Mouse (Mus musculus): ENCODE data around the gene Cutc. TPM values are rescaled to one million over a fixed set of nuclear protein-coding genes. Genes with fewer than 3 reads are reported as not detected.

Cutc gene
- polyA plus RNA-seq, 1 experiment: not detected

DNA sequence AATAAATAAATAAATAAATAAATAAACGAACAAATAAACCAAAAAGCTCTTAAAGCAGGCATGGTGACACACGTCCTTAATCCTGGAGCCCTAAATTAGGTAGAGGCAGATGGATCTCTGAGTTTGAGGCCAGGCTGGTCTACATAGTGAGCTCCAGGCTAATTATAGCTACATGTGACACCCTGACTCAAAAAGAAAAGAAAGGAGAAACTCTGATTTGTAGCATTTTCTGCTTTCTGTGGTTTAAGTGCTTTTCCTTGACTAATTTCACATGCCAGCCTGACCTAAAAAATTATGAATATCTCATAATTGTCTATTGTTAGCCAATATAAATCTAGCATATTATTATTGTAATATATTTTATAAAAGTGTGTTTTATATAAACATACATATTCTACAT, 9.6 kb downstream of the Cutc start:
- H3K4me1 ChIP-seq (ENCODE audit: control insufficient read depth, insufficient read depth, low read length): no peaks in the 10 kb centered on the region
- no peak overlapping the region for H3K27ac ChIP-seq (ENCODE audit: insufficient read depth, low read depth, low read length)
- H3K4me3 ChIP-seq (ENCODE audit: insufficient read depth, low read depth, low read length): no peak overlapping the region
- TF ChIP-seq CTCF (IDR thresholded peaks at IDR 0.05; ENCODE audit: insufficient read depth, low read depth, low read length) (no peak), POLR2A (IDR thresholded peaks at IDR 0.05; ENCODE audit: insufficient read depth, low read depth, low read length) (no peak)
- 81% methylated on average over 2 of the region's 2 CpGs for WGBS

GRCm38 (mm10) chr19:43766451-43766850, 13.7 kb downstream of the Cutc start:
- Histone ChIP-seq H3K4me1 (ENCODE audit: control insufficient read depth, insufficient read depth, low read length) (no peaks in the 10 kb centered on the region), H3K27ac (ENCODE audit: insufficient read depth, low read depth, low read length) (no peak overlapping the region), H3K4me3 (ENCODE audit: insufficient read depth, low read depth, low read length) (no peak overlapping the region)
- WGBS: 92% methylated on average over 5 of the region's 5 CpGs
- TF ChIP-seq POLR2A (IDR thresholded peaks at IDR 0.05; ENCODE audit: insufficient read depth, low read depth, low read length) (no peak), CTCF (IDR thresholded peaks at IDR 0.05; ENCODE audit: insufficient read depth, low read depth, low read length) (no peak)

DNA sequence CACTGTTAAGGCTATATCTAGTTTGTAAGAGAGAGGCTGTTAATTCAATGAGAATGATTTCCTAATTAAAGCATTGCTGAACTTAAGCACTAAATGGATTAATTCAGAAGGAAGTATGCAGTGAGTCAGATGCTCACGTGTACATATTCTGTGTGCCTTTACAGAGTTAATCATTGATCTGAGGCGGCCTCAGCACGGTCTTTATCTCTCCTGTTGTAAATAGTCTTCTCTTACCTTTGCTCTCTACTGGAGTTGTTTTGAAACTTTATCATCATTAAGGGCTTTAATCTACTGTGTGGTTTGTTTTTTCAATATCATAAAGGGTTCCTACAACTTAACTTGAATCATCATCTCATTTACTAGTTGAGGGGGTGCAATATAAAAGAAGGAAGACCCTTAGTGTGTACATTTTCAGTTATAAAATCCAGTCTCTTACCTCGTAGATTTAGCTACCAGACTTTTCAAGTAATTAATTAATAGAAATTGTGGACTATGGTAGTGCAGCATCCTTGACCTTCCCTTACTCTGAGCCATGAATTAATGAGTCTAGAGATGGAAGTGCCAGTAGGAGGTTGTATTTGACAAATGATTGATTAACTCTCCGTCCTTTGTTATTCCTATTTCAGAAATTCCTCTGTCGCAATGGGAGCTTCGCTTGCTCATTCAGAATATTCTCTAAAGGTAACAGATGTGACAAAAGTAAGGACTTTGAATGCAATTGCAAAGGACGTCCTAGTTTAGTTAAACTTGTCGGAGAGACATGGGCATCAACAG, 14.9 kb downstream of the Cutc start:
- Histone ChIP-seq H3K27ac (ENCODE audit: insufficient read depth, low read depth, low read length) (no peak overlapping the region), H3K4me3 (ENCODE audit: insufficient read depth, low read depth, low read length) (no peak overlapping the region), H3K4me1 (ENCODE audit: control insufficient read depth, insufficient read depth, low read length) (no peaks in the 10 kb centered on the region)
- 90% methylated on average over 9 of the region's 9 CpGs for WGBS
- TF ChIP-seq CTCF (IDR thresholded peaks at IDR 0.05; ENCODE audit: insufficient read depth, low read depth, low read length) (no peak), POLR2A (IDR thresholded peaks at IDR 0.05; ENCODE audit: insufficient read depth, low read depth, low read length) (no peak)

DNA sequence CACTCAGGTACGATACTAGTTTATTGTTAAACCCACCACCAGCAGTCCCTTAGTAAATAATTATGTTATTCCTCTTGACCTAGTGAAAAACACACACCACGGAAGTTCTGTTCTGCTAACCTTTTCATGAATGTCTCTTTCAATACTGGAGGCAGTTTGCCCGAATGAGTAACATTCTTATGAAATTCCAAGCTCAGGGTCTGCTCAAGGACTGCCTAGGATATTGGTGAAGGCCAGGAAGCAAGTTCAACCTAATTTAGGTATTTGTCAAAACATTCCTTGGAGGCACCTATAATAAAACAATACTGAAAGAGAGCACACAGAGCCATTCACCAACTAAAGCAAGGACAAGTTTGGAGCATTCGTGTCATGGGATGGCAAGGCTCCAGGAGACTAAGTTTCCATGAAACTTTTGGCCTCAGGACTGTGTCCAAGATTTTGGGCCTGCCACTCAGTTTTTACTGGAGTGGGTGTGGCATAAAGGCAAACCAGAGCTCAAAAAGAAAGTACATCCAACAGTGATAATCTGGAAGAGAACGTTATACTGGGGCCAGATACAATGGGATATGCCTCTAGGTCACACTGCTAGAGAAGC, 16.7 kb downstream of the Cutc start:
- WGBS: 84% methylated on average over 5 of the region's 5 CpGs
- H3K27ac ChIP-seq (ENCODE audit: insufficient read depth, low read depth, low read length): no peak overlapping the region
- H3K4me3 ChIP-seq (ENCODE audit: insufficient read depth, low read depth, low read length): no peak overlapping the region
- TF ChIP-seq POLR2A (IDR thresholded peaks at IDR 0.05; ENCODE audit: insufficient read depth, low read depth, low read length) (no peak), CTCF (IDR thresholded peaks at IDR 0.05; ENCODE audit: insufficient read depth, low read depth, low read length) (no peak)
- no peaks in the 10 kb centered on the region for H3K4me1 ChIP-seq (ENCODE audit: control insufficient read depth, insufficient read depth, low read length)

DNA sequence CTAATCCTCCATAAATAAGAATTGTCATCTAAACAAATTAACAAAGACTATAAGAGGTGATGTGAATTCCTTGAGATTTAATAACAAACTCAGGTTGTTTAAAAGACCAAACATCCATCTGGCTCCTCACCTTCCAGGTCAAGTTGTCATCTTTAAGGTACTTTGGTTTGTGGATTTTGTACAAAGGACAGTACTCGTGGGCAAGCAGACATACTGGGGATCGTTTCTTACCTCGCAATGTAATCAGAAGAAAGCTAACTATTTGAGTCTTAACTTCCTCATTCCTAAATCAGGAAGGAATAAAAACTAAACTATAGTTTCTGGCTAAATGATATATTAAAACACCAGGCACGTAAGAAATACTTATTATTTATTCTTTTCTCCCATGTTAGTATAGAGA, 17.8 kb downstream of the Cutc start:
- Histone ChIP-seq H3K27ac (ENCODE audit: insufficient read depth, low read depth, low read length) (no peak overlapping the region), H3K4me3 (ENCODE audit: insufficient read depth, low read depth, low read length) (no peak overlapping the region), H3K4me1 (ENCODE audit: control insufficient read depth, insufficient read depth, low read length) (no peaks in the 10 kb centered on the region)
- WGBS: 92% methylated on average over 4 of the region's 4 CpGs
- TF ChIP-seq CTCF (IDR thresholded peaks at IDR 0.05; ENCODE audit: insufficient read depth, low read depth, low read length): no peak
- no peak for TF ChIP-seq POLR2A (IDR thresholded peaks at IDR 0.05; ENCODE audit: insufficient read depth, low read depth, low read length)

DNA sequence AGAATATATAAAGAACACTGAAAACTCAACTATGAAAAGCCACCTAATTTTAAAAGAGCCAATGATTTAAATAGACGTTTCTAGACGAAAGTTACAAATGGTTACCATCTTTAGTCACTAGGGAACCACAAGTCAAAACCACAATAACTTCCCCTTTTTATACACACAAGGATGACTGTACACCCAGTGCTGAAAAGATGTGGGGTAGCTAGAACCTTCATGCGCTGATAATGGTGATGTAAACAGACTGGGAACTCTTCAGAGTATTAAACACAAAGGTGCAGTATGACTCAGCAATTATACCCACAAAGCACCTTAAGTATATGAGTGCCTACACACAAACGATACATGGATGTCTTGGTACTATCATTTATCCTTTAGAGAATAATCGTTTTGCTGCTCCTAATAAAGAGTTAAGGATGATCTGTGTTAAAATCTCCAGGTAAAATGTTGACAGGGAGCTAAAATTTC, 18.7 kb downstream of the Cutc start:
- Histone ChIP-seq H3K4me3 (ENCODE audit: insufficient read depth, low read depth, low read length) (no peak overlapping the region), H3K4me1 (ENCODE audit: control insufficient read depth, insufficient read depth, low read length) (no peaks in the 10 kb centered on the region), H3K27ac (ENCODE audit: insufficient read depth, low read depth, low read length) (no peak overlapping the region)
- WGBS: 87% methylated on average over 5 of the region's 5 CpGs
- TF ChIP-seq POLR2A (IDR thresholded peaks at IDR 0.05; ENCODE audit: insufficient read depth, low read depth, low read length) (no peak), CTCF (IDR thresholded peaks at IDR 0.05; ENCODE audit: insufficient read depth, low read depth, low read length) (no peak)

DNA sequence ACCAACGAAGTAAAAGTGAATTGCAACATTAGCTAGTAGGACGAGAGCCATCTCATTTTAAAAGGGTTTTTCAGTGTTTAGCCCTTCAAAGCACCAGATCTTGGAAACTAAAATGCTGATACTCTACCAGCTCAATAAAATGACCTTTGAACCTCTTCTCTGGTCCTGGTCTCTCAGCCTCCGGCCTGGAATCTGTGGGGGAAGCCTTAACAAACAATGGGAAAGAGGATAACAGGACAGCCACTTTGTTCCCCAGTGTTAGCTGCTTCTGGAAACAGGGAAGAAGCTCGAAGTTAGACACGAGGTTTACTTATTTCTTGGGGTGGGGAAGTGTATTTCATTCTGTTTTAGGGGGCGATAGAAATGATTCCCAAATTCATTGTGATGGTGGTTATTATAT, 19.5 kb downstream of the Cutc start:
- Histone ChIP-seq H3K4me1 (ENCODE audit: control insufficient read depth, insufficient read depth, low read length) (no peaks in the 10 kb centered on the region), H3K27ac (ENCODE audit: insufficient read depth, low read depth, low read length) (no peak overlapping the region), H3K4me3 (ENCODE audit: insufficient read depth, low read depth, low read length) (no peak overlapping the region)
- 82% methylated on average over 6 of the region's 6 CpGs for whole genome bisulfite sequencing
- TF ChIP-seq CTCF (IDR thresholded peaks at IDR 0.05; ENCODE audit: insufficient read depth, low read depth, low read length) (no peak), POLR2A (IDR thresholded peaks at IDR 0.05; ENCODE audit: insufficient read depth, low read depth, low read length) (no peak)

DNA sequence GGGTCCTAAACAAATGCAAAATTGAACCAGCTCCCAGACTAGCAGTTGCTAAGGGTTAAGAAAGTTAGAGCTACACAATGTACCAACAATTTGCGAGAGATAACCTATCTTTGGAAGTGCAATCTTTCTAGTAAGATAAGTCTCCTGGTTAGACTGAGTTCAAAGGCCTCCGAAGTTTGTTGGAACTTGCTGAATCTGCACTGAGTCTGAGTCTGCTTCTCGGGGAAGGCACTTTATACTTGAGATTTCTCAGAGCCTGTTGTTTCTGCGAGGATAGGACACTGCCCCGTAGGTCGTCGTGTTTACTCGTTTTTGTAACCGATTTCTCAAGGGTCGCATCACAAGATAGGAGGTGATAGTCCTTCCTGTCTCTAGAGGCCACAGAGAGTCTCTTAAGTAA, 22.6 kb downstream of the Cutc start:
- WGBS: 84% methylated on average over 10 of the region's 10 CpGs
- Histone ChIP-seq H3K27ac (ENCODE audit: insufficient read depth, low read depth, low read length) (no peak overlapping the region), H3K4me3 (ENCODE audit: insufficient read depth, low read depth, low read length) (no peak overlapping the region), H3K4me1 (ENCODE audit: control insufficient read depth, insufficient read depth, low read length) (no peaks in the 10 kb centered on the region)
- no peak for TF ChIP-seq CTCF (IDR thresholded peaks at IDR 0.05; ENCODE audit: insufficient read depth, low read depth, low read length)
- TF ChIP-seq POLR2A (IDR thresholded peaks at IDR 0.05; ENCODE audit: insufficient read depth, low read depth, low read length): no peak

GRCm38 (mm10) chr19:43776561-43776960, 23.8 kb downstream of the Cutc start:
- WGBS: 66% methylated on average over 4 of the region's 4 CpGs
- Histone ChIP-seq H3K27ac (ENCODE audit: insufficient read depth, low read depth, low read length) (no peak overlapping the region), H3K4me1 (ENCODE audit: control insufficient read depth, insufficient read depth, low read length) (no peaks in the 10 kb centered on the region), H3K4me3 (ENCODE audit: insufficient read depth, low read depth, low read length) (no peak overlapping the region)
- TF ChIP-seq CTCF (IDR thresholded peaks at IDR 0.05; ENCODE audit: insufficient read depth, low read depth, low read length) (no peak), POLR2A (IDR thresholded peaks at IDR 0.05; ENCODE audit: insufficient read depth, low read depth, low read length) (no peak)
